Mouse (Mus musculus): ENCODE measurements around the gene Cfap299.
"Not testable (repeated sequence)": the region's sequence is repeated elsewhere in the genome, so short reads cannot be mapped to it uniquely, and the experiment has no call there.

Cfap299 gene

DNA sequence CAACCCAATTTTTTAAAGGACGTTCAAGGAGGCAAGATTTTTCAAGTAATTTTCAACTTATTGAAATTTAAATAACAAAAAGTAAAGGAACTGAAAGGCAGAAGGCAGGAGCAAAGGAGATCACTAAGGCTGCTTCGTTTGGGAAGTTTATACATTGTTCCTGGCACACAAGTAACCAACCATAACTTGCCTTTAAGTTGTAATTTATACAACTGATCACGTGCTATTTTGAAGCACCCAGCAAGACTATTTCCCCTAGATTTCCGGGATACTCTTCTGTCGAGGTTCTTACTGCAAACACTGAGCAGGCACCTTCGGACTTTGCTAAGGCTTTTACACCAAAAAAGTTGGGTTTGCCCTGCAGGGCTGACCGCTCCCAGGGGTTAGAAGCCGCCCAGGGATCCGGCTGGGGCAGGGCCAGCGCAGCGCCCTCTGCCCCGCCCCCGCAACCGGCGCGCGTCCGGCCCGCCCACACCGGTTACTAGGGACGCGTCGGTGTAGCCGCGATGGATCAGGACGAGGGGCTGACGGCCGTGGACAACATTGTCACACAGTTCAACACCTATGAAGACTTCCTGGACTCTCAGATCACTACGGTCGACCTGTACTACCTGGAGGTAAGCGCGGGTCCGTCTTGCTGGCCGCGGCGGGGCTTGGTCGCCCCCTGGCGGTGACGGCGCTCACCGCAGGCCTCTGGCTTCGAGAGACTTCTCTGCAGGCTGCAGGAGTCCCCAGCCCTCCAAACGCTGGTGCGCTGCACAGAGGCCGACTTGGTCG, at the start of gene Cfap299:
Gene Cfap299 (plus strand): TSS at position 457 of the 777 bp plus-strand sequence.
- DNase-seq (ENCODE audit: low spot score), result peak; percentile 60

GRCm38 (mm10) chr5:98281993-98282392, 47.1 kb upstream of the Cfap299 start:
- no peak for DNase-seq (ENCODE audit: low spot score)

- DNase-seq (ENCODE audit: low spot score), result no peak
Measured at GRCm38 (mm10) chr5:98283696-98284478, 45.2 kb upstream of the Cfap299 start.

DNA sequence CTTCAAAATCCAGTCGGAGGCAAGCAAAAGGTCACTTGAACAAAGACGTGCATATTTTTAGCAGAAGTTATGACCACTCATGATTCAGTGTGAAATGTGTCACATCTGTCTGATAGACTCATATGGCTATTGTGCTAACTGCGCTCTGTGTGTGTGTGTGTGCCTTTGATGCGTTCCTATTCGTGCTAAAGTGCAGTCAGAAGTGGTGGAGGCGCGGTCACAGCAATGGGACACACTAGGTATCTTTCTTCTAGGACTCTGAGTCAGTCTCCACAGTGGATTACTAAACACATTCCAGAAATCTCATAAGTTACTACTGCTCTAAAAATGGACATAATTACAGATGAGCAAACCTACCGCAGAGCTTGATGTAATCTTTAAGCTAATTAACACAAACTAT, 38.5 kb upstream of the Cfap299 start:
- DNase-seq (ENCODE audit: low spot score), result no peak

GRCm38 (mm10) chr5:98292388-98293048, 36.6 kb upstream of the Cfap299 start:
- no peak for DNase-seq (ENCODE audit: low spot score)

- DNase-seq (ENCODE audit: low spot score), result no peak
Measured at GRCm38 (mm10) chr5:98293049-98293715, 35.9 kb upstream of the Cfap299 start.

DNA sequence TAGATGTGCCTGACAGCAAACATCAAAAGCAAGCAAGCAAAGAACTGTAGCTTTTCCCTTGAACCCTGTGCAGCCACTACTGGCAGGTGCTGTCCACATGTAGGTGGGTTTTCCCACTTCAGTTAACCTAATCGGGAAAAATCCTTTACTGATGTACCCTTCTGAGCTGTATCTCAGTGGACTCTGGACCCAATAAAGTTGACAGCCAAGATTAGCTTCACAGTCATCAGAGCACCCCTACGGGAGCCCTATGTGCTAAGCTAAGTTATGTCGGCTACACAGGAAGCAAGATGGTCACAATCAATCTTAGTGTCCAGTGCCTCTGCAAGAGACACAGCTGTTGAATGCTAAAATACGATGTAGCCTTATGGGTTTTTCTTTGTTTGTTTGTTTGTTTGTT, 29.0 kb upstream of the Cfap299 start:
- DNase-seq (ENCODE audit: low spot score), result no peak

GRCm38 (mm10) chr5:98305673-98306072, 23.4 kb upstream of the Cfap299 start:
- DNase-seq (ENCODE audit: low spot score), result no peak

GRCm38 (mm10) chr5:98306528-98306927, 22.6 kb upstream of the Cfap299 start:
- DNase-seq (ENCODE audit: low spot score), result no peak

DNA sequence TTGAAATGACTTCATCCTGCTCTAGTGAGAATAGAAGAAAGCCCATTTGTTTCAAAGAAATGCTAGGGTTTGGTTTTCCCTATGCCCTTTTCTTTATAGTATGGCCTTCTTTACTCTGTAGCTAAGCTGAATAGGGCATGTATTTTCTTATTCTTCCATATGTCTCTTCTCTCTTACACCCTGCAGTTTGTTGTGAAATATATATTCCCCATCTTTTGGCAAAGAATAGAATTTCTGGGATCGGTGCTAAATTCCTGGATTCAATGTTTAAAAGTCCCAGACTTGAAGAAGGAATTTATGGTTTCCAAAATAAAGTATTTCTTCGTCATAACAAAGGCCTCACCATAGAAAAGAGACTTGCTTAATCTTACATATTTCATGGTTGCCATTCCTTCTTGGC, 2.5 kb upstream of the Cfap299 start:
- no peak for DNase-seq (ENCODE audit: low spot score)

DNA sequence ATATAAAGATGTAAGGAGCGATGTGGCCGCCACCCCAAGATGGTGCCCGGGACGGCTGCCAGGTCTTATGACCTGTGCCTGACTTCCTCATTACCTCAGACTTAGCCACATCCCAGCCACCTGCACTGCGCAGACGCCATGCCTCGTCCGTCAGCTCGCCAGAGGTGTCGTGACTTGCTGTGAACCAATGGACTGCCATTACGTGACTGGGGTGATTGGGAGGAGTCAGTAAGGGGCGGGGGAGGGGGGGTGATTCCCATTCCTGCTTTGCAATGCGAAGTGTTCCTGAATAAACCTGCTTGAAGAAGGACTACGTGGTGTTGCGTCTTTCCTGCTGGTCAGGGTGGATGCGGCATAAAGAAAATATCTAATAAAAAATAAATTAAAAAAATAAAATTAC, 14.6 kb downstream of the Cfap299 start:
- not testable (repeated sequence) for DNase-seq (ENCODE audit: low spot score)

- no peak for DNase-seq (ENCODE audit: low spot score)
Measured at GRCm38 (mm10) chr5:98344581-98344980, 15.5 kb downstream of the Cfap299 start.

GRCm38 (mm10) chr5:98346067-98346466, 17.0 kb downstream of the Cfap299 start:
- DNase-seq (ENCODE audit: low spot score), result no peak

GRCm38 (mm10) chr5:98348605-98349004, 19.5 kb downstream of the Cfap299 start:
- peak; percentile 80 for DNase-seq (ENCODE audit: low spot score)

- DNase-seq (ENCODE audit: low spot score), result no peak
Measured at GRCm38 (mm10) chr5:98359912-98360311, 30.8 kb downstream of the Cfap299 start.

DNA sequence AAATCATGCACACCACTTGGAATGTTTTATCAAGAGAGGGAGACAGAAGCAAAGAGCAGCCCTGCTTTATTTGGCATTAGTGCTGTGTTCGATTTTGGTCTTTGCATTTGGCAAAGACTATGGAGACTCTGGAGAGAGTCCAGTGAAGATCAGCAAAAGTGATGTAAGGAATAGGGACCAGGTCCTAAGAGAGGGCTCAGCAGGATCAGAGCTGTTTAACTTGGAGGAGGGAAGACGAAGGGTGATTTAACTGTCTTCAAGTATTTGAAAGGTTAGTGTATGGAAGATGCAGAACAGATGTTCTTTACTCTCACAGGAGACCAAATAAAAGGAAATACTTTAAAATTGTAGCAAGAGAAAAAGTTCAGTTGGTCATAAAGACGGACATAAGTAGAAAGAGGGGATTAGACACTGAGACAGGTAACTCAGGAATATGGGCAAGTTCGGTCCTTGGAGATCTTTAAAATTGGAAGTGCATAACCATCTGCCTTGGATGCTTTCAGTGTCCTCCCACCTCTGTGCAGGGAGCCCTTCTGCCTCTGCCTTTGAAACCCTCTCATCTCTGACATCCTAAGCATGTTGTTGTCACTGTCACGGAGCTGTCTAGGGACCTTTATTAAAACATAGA, 31.8 kb downstream of the Cfap299 start:
- DNase-seq (ENCODE audit: low spot score), result no peak

GRCm38 (mm10) chr5:98363428-98363827, 34.3 kb downstream of the Cfap299 start:
- no peak for DNase-seq (ENCODE audit: low spot score)

- no peak for DNase-seq (ENCODE audit: low spot score)
Measured at GRCm38 (mm10) chr5:98365340-98365739, 36.2 kb downstream of the Cfap299 start.

DNA sequence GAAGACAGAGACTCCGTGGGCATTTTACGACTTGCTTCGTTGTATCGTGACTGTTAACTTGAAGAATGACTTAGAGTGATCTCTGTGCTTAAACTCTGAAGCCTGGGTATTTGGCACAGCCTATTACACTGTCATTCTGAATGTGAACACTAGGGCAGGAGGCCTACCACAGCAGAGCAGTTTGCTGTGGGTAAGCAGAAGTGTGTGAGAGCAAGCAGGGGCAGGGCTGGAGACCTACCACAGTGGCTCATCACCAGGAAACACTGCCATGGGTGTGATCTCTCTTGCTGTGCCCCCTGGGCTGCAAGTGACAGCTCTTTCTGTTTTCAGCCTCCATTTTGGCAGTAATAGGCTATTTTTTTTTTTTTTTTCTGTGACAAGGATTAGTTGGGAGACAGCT, 39.7 kb downstream of the Cfap299 start:
- no peak for DNase-seq (ENCODE audit: low spot score)

GRCm38 (mm10) chr5:98369426-98369825, 40.3 kb downstream of the Cfap299 start:
- no peak for DNase-seq (ENCODE audit: low spot score)

- DNase-seq (ENCODE audit: low spot score), result no peak
Measured at GRCm38 (mm10) chr5:98376058-98376798, 47.1 kb downstream of the Cfap299 start.

All from layer of hippocampus, adult 9-10 months (tissue).